Mouse (Mus musculus): ENCODE measurements around the gene Sinhcaf. TPM values are rescaled to one million over a fixed set of nuclear protein-coding genes. Genes with fewer than 3 reads are reported as not detected.
A peak's percentile ranks its signal among the peaks of the same experiment; 100 is the strongest.

The Sinhcaf gene
- polyA plus RNA-seq, 1 experiment, result 5.5 TPM

- WGBS, result 1% methylated on average over 64 of the region's 65 CpGs
- peak; percentile 91 for DNase-seq
- Histone ChIP-seq H3K4me1 (ENCODE audit: control insufficient read depth, insufficient read depth, low read length) (no peaks in the 10 kb centered on the region; the same call in 1 of the 2 replicates), H3K4me3 (replicated peaks; ENCODE audit: extremely low read depth, low read depth, low read length) (peak within 1 kb of the TSS; percentile 85)
- peak; percentile 89 for TF ChIP-seq POLR2A (IDR thresholded peaks at IDR 0.05; ENCODE audit: borderline replicate concordance, extremely low read depth, low read depth, low read length)
- no peak for TF ChIP-seq CTCF (IDR thresholded peaks at IDR 0.05; ENCODE audit: insufficient read depth, low read length)
Observed at GRCm38 (mm10) chr6:148895773-148896506, 50.3 kb downstream of the Sinhcaf start, which contains the start of gene Caprin2. Gene Caprin2 (minus strand): TSS chr6:148896237.

DNA sequence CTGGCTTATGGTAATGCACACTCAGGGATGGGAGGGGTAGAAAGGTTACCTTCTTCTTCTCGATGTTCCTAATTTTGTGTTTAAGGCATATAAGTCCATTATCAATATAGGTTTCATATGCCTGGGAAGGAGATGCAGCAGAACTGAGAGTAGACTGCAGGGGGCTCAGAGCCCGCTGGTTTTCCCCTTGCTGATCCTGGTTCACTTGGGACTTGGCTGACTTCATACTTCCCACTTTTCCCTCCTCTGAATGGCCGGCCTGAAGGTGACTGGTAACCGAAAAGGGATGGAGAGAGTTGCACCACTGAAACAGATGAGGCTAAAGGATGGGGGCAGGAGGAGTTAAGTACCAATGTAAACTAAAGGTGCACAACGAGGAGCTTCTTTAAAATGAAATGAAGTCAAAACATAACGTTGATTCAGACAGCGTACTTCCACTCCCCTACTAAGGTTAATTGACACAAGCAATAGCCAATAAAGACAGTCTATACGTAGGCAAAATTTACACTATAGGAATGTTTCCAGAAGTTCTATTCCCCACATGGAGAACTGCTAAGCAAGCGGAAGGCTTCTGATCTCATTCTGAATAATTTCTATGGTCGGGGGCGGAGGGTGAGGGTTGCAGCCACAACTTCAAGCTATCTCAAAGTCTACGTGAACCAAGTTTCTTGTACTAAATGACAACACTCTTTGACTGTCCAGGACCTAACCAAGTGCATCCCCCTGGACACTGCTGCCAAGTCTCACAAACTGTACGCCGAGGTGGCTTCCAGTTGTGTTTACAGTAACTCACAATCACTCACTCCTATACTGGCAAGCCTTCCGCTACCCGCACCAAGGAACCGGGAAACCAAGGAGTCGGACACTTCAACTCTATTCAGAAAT lies 51.1 kb downstream of the Sinhcaf start:
- H3K4me1 ChIP-seq (ENCODE audit: control insufficient read depth, insufficient read depth, low read length), result no peaks in the 10 kb centered on the region; the same call in 1 of the 2 replicates
- 5% methylated on average over 18 of the region's 18 CpGs for WGBS
- H3K4me3 ChIP-seq (replicated peaks; ENCODE audit: extremely low read depth, low read depth, low read length), result peak overlapping the region; percentile 85
- TF ChIP-seq CTCF (IDR thresholded peaks at IDR 0.05; ENCODE audit: insufficient read depth, low read length), result no peak
- no peak for DNase-seq

- no peak for DNase-seq
- TF ChIP-seq CTCF (IDR thresholded peaks at IDR 0.05; ENCODE audit: insufficient read depth, low read length) (no peak), POLR2A (IDR thresholded peaks at IDR 0.05; ENCODE audit: borderline replicate concordance, extremely low read depth, low read depth, low read length) (no peak)
- H3K4me3 ChIP-seq (replicated peaks; ENCODE audit: extremely low read depth, low read depth, low read length), result no peak overlapping the region
- 100% methylated on average over 1 of the region's 1 CpGs for whole genome bisulfite sequencing
- H3K4me1 ChIP-seq (ENCODE audit: control insufficient read depth, insufficient read depth, low read length), result no peaks in the 10 kb centered on the region
Observed at GRCm38 (mm10) chr6:148873911-148874310, 72.4 kb downstream of the Sinhcaf start.

Other genes with a start within 250 kb of the Sinhcaf start
- gene Ipo8, start 115.0 kb downstream of the Sinhcaf start, polyA plus RNA-seq (2012; rRNA removed), result 10.0 and 14.9 TPM in 2 replicates
- 3.5 and 3.6 TPM in 2 replicates for gene Caprin2, start 50.2 kb downstream of the Sinhcaf start, polyA plus RNA-seq (2012; rRNA removed)
- gene Dennd5b, start 155.2 kb upstream of the Sinhcaf start, polyA plus RNA-seq (2012; rRNA removed), result 4.8 and 10.8 TPM in 2 replicates
- not detected in 2 replicates for gene Gm10203, start 183.7 kb upstream of the Sinhcaf start, polyA plus RNA-seq (2012; rRNA removed)
- 11.8 and 16.3 TPM in 2 replicates for gene Etfbkmt, start 193.4 kb upstream of the Sinhcaf start, polyA plus RNA-seq (2012; rRNA removed)
- 9.9 and 10.7 TPM in 2 replicates for gene Amn1, start 242.2 kb upstream of the Sinhcaf start, polyA plus RNA-seq (2012; rRNA removed)

All from lung, adult 2 months (tissue).